Mouse (Mus musculus): ENCODE results near the gene Ezr.

DNA sequence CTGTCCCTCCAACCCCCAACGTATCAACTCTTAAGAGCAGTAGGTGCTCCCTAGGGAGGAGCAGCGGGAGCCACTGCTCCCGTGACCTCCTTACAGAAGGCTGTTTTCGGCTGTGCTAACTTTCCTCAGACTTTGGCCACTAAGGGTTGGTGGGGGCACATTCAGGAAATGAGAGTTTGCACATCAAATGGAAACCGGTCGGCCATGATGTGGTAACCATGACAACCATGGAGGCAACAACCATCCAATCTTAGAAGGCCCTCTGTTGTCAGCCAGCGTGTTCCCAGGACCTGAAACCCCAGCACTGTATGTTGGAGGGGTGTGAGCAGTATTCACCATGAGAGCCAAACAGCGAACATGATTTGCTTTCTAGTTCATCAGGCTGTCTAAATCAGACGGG, 7.4 kb downstream of the Ezr start:
- TF ChIP-seq GATA1 (IDR thresholded peaks at IDR 0.05; ENCODE audit: borderline replicate concordance, low read length) = no peak
- no peak for TF ChIP-seq FLI1 (IDR thresholded peaks at IDR 0.05; ENCODE audit: low read length)

Measured in megakaryocyte, embryonic 14.5 days (primary cell).